Mouse (Mus musculus): ENCODE measurements at regions not wholly inside any gene's neighbourhood (a gene's known extent, or its start where the extent isn't known, plus 50 kb on each side); places are given as distances from the start of the nearest gene placed in this dataset.

DNA sequence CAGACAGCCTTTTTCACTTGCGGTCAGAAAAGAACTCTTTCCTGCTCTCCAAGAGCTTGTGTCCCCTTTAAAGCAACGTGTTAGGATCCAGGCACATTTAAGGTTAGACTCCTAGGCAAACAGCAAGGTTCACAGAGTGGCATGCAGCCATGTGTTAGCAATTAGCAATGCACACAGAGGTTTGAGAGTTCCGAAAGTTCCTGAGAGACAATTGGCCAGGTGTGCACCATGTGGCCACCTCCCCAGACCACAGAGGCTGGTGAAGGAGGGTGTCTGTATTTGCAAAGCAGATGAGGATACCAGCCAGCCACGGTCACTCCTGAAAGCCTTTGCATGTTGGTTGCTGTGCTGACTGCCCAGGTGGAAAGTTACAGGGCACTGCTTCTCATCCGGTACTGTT is 240.6 kb downstream of the H2al1j start:
- no peak overlapping the region for H3K27ac ChIP-seq (ENCODE audit: low read length)
- WGBS (ENCODE audit: insufficient replicate concordance), result 57% methylated on average over 5 of the region's 5 CpGs
- H3K9me3 ChIP-seq (replicated peaks; ENCODE audit: control insufficient read depth, low read length), result no peaks in the 10 kb centered on the region
- no peak overlapping the region for H3K9ac ChIP-seq (ENCODE audit: low read depth, low read length)
- H3K4me3 ChIP-seq (ENCODE audit: low read depth, low read length), result no peak overlapping the region
- no peaks in the 10 kb centered on the region for H3K4me1 ChIP-seq (ENCODE audit: control insufficient read depth, low read depth, low read length)
- H3K4me2 ChIP-seq (ENCODE audit: low read depth, low read length), result no peak overlapping the region
- no peak for ATAC-seq (ENCODE audit: low read depth)
- no peaks in the 10 kb centered on the region for H3K27me3 ChIP-seq (ENCODE audit: control insufficient read depth, insufficient read depth, low read depth, low read length)
- H3K36me3 ChIP-seq (ENCODE audit: control insufficient read depth, insufficient read depth), result no peaks in the 10 kb centered on the region

DNA sequence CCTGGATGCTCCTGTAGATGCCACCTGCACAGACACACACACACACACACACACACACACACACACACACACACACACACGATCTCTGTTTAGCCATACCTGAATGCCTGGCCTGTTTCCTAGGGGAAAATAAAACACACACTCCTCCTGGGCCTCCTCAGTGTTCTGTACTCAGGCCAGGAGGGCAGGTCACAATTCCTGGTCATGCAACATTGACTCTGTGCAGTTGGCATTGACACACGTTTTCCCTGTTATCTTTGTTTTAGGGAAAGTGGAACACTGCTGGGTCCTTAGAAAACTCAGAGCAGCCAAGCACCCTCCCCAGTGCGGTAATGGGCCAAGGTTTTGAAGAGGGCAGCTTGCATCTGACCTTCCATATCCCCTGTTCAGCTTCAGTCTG is 246.7 kb downstream of the H2al1j start:
- H3K9me3 ChIP-seq (replicated peaks; ENCODE audit: control insufficient read depth, low read length), result no peaks in the 10 kb centered on the region
- no peak for ATAC-seq (ENCODE audit: low read depth)
- WGBS (ENCODE audit: insufficient replicate concordance), result 51% methylated on average over 3 of the region's 3 CpGs

DNA sequence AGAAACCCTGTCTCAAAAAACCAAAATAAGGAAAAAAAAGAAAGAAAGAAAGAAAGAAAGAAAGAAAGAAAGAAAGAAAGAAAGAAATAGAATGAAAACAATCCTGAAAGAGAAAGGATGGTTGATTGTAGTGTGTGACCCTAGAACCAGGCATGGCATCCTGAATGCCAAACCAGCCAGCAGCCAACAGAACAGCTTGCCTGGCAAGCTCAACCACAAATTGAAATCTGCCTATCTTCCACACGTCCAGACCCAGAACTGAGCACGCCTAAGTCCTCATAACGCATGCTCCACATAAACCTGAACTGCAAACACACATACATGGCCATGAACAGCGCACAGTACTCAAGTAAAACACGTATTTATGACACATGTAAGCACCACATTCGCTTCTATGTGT is 247.9 kb downstream of the H2al1j start:
- no peak overlapping the region for H3K9ac ChIP-seq (ENCODE audit: low read depth, low read length)
- no peaks in the 10 kb centered on the region for H3K27me3 ChIP-seq (ENCODE audit: control insufficient read depth, insufficient read depth, low read depth, low read length)
- H3K4me2 ChIP-seq (ENCODE audit: low read depth, low read length), result no peak overlapping the region
- H3K36me3 ChIP-seq (ENCODE audit: control insufficient read depth, insufficient read depth), result no peaks in the 10 kb centered on the region
- H3K27ac ChIP-seq (ENCODE audit: low read length), result no peak overlapping the region
- WGBS (ENCODE audit: insufficient replicate concordance), result 62% methylated on average over 6 of the region's 6 CpGs
- H3K9me3 ChIP-seq (replicated peaks; ENCODE audit: control insufficient read depth, low read length), result no peaks in the 10 kb centered on the region
- no peak for ATAC-seq (ENCODE audit: low read depth)
- no peak overlapping the region for H3K4me3 ChIP-seq (ENCODE audit: low read depth, low read length)
- no peaks in the 10 kb centered on the region for H3K4me1 ChIP-seq (ENCODE audit: control insufficient read depth, low read depth, low read length)

More for the DNA sequence above, 246.7 kb downstream of the H2al1j start:
- no peak overlapping the region for H3K4me3 ChIP-seq (ENCODE audit: low read depth, low read length)
- no peaks in the 10 kb centered on the region for H3K27me3 ChIP-seq (ENCODE audit: control insufficient read depth, insufficient read depth, low read depth, low read length)
- H3K4me2 ChIP-seq (ENCODE audit: low read depth, low read length), result no peak overlapping the region
- H3K27ac ChIP-seq (ENCODE audit: low read length), result no peak overlapping the region
- H3K4me1 ChIP-seq (ENCODE audit: control insufficient read depth, low read depth, low read length), result no peaks in the 10 kb centered on the region
- H3K36me3 ChIP-seq (ENCODE audit: control insufficient read depth, insufficient read depth), result no peaks in the 10 kb centered on the region
- no peak overlapping the region for H3K9ac ChIP-seq (ENCODE audit: low read depth, low read length)

DNA sequence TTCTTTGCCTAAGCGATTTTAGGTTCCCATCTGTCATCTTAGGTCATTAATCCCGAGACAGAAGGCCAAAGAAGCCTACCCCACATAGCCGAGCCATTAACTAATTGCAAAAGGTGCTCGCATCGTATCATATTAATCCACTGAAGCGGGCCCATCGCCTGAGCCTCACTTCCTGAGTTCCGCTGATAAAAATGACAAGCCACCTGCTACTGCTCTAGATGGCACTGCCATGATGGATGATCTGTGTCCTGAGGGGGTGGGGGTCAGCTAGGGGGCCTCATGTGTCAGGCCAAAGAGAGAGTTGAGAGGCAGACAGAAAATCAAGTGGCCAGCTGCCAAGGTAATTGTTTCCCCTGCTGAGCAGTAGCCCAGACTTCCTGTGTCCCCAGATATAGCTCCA is 248.7 kb downstream of the H2al1j start:
- no peaks in the 10 kb centered on the region for H3K9me3 ChIP-seq (replicated peaks; ENCODE audit: control insufficient read depth, low read length)
- H3K36me3 ChIP-seq (ENCODE audit: control insufficient read depth, insufficient read depth), result no peaks in the 10 kb centered on the region
- ATAC-seq (ENCODE audit: low read depth), result no peak
- no peak overlapping the region for H3K27ac ChIP-seq (ENCODE audit: low read length)
- H3K4me1 ChIP-seq (ENCODE audit: control insufficient read depth, low read depth, low read length), result no peaks in the 10 kb centered on the region
- H3K9ac ChIP-seq (ENCODE audit: low read depth, low read length), result no peak overlapping the region
- H3K27me3 ChIP-seq (ENCODE audit: control insufficient read depth, insufficient read depth, low read depth, low read length), result no peaks in the 10 kb centered on the region
- no peak overlapping the region for H3K4me3 ChIP-seq (ENCODE audit: low read depth, low read length)
- 60% methylated on average over 8 of the region's 8 CpGs for WGBS (ENCODE audit: insufficient replicate concordance)
- H3K4me2 ChIP-seq (ENCODE audit: low read depth, low read length), result no peak overlapping the region

DNA sequence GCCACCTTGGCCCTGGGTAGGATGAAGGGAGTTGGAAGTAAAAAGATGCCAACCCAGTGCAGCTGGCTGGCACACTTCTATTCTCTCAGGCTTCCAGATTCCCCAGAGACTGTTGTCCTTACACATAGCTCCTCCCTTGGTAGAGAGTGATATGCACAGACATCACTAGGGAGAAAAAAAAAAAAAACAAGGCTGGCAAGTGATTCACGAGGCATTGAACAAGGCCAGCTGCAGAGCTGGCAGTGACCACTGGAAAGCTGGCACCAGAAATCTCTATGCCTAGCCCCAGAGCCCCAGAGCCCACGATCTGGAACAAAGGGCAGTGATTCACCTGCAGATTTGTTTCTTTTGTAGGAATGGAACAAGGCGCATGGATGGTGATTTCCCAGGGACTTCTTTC is 249.7 kb downstream of the H2al1j start:
- H3K4me1 ChIP-seq (ENCODE audit: control insufficient read depth, low read depth, low read length), result no peaks in the 10 kb centered on the region
- WGBS (ENCODE audit: insufficient replicate concordance), result 59% methylated on average over 3 of the region's 3 CpGs
- H3K4me2 ChIP-seq (ENCODE audit: low read depth, low read length), result no peak overlapping the region
- no peak overlapping the region for H3K9ac ChIP-seq (ENCODE audit: low read depth, low read length)
- no peaks in the 10 kb centered on the region for H3K36me3 ChIP-seq (ENCODE audit: control insufficient read depth, insufficient read depth)
- H3K9me3 ChIP-seq (replicated peaks; ENCODE audit: control insufficient read depth, low read length), result no peaks in the 10 kb centered on the region
- no peak overlapping the region for H3K4me3 ChIP-seq (ENCODE audit: low read depth, low read length)
- no peak for ATAC-seq (ENCODE audit: low read depth)
- no peak overlapping the region for H3K27ac ChIP-seq (ENCODE audit: low read length)
- no peaks in the 10 kb centered on the region for H3K27me3 ChIP-seq (ENCODE audit: control insufficient read depth, insufficient read depth, low read depth, low read length)

DNA sequence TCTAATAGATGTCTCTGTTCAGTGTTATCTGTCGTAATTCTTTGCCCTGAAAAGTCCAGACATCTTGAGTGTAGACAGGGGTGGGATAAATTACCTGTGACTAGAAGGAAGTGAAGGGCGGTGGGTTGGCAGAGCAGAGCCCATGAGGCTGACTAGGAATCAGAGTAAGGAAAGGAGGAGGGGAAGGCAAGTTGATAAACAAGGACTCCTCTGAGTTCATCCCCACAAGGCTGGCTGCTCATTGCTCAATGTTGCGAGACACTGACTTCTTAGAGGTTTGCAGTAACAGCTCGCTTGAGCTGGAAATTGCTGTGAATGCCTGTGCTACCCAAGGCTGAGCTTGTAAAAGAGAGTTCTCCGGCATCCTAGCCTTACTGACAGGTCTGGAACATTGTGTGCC is 257.7 kb downstream of the H2al1j start:
- WGBS (ENCODE audit: insufficient replicate concordance), result 61% methylated on average over 5 of the region's 5 CpGs

DNA sequence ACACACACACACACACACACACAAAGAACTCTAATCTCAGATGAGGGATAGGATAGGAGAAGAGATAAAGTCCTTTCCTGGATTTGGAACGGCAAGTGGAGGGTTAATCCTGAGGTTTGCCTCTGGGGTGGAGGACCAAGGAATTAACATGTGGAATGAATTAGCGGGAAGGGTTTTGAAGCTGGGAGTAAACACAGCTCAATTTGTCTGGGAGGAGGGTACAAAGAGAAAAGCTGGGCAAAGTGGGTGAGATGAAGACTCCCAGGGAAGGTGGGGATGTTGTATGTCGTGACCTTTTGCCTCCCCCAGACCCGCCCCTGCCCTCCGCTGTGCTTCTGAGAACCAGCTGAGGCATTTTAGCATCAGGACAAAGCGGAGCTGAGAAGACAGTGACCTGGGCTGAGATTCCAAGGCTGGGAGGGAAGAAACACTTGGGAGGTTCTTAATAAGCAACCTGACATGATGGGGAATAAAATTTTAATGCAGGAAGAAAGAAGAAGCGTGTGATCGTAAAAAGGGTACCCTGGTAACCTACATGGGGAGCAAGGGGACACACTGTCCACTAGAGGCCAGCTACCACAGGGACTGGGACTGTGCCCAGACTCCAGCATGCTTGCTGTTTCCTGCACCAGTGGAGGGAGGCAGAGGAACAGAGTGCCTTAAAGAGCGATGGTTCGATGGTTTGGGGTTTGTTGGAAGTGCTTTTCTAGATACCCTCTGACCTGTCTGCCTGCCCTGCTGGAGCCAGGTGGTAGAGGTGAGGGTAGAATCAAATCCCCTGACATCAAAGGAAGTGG is 264.0 kb downstream of the H2al1j start:
- Histone ChIP-seq H3K36me3 (ENCODE audit: control insufficient read depth, insufficient read depth) (no peaks in the 10 kb centered on the region), H3K27me3 (ENCODE audit: control insufficient read depth, insufficient read depth, low read depth, low read length) (no peaks in the 10 kb centered on the region; the same call in 1 of the 2 replicates), H3K4me3 (ENCODE audit: low read depth, low read length) (no peak overlapping the region), H3K4me1 (ENCODE audit: control insufficient read depth, low read depth, low read length) (no peaks in the 10 kb centered on the region), H3K4me2 (ENCODE audit: low read depth, low read length) (no peak overlapping the region), H3K9ac (ENCODE audit: low read depth, low read length) (no peak overlapping the region), H3K27ac (ENCODE audit: low read length) (no peak overlapping the region), H3K9me3 (replicated peaks; ENCODE audit: control insufficient read depth, low read length) (no peaks in the 10 kb centered on the region)
- ATAC-seq (ENCODE audit: low read depth), result no peak
- WGBS (ENCODE audit: insufficient replicate concordance), result 39% methylated on average over 10 of the region's 10 CpGs

More for the DNA sequence above, 257.7 kb downstream of the H2al1j start:
- ATAC-seq (ENCODE audit: low read depth), result no peak
- Histone ChIP-seq H3K9ac (ENCODE audit: low read depth, low read length) (no peak overlapping the region), H3K36me3 (ENCODE audit: control insufficient read depth, insufficient read depth) (no peaks in the 10 kb centered on the region), H3K9me3 (replicated peaks; ENCODE audit: control insufficient read depth, low read length) (no peaks in the 10 kb centered on the region), H3K4me2 (ENCODE audit: low read depth, low read length) (no peak overlapping the region), H3K27me3 (ENCODE audit: control insufficient read depth, insufficient read depth, low read depth, low read length) (no peaks in the 10 kb centered on the region), H3K4me1 (ENCODE audit: control insufficient read depth, low read depth, low read length) (no peaks in the 10 kb centered on the region), H3K4me3 (ENCODE audit: low read depth, low read length) (no peak overlapping the region), H3K27ac (ENCODE audit: low read length) (no peak overlapping the region)

DNA sequence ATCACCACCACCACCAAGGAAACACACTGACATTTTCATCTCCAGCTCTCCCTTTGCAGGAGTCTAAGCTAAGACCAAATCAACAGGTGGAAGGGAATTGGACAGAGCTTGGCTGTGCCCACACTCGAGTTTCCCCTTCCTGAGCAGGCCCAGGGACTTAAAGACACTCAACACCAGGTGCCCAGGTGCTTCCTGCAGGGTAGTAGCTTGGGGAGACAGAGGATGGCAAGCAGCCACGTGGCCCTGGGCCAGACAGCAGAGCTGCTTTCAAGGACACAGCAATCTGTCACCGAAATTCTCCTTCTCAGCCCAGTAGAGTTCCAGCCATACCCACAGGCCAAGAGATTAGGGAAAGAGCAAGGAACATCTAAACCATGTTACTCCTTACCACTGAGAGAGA is 266.9 kb downstream of the H2al1j start:
- no peak overlapping the region for H3K4me2 ChIP-seq (ENCODE audit: low read depth, low read length)
- no peak for ATAC-seq (ENCODE audit: low read depth)
- H3K36me3 ChIP-seq (ENCODE audit: control insufficient read depth, insufficient read depth), result no peaks in the 10 kb centered on the region
- H3K4me1 ChIP-seq (ENCODE audit: control insufficient read depth, low read depth, low read length), result no peaks in the 10 kb centered on the region
- WGBS (ENCODE audit: insufficient replicate concordance), result 26% methylated on average over 3 of the region's 3 CpGs
- H3K9me3 ChIP-seq (replicated peaks; ENCODE audit: control insufficient read depth, low read length), result no peaks in the 10 kb centered on the region
- no peaks in the 10 kb centered on the region; the same call in 1 of the 2 replicates for H3K27me3 ChIP-seq (ENCODE audit: control insufficient read depth, insufficient read depth, low read depth, low read length)
- H3K27ac ChIP-seq (ENCODE audit: low read length), result no peak overlapping the region
- no peak overlapping the region for H3K4me3 ChIP-seq (ENCODE audit: low read depth, low read length)
- no peak overlapping the region for H3K9ac ChIP-seq (ENCODE audit: low read depth, low read length)

DNA sequence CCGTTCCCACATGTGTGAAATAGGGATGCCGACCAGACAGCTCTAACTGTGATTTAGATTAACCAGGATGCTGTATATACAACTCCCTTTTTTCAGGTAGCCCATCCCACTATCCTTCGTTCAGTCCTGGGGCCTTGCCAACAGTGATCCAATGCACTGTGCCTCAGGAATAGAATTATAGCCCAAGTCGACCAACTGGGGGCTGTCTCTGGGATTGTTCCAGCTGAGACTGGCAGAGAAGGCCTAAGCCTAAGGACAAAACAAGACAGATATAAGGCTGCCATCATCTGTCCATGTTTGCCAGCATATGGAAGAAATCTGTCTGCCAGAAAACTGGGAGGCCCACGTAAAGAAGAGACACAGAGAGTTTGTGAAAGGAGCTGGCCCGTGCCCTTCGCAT is 269.9 kb downstream of the H2al1j start:
- no peaks in the 10 kb centered on the region for H3K4me1 ChIP-seq (ENCODE audit: control insufficient read depth, low read depth, low read length)
- H3K9me3 ChIP-seq (replicated peaks; ENCODE audit: control insufficient read depth, low read length), result no peaks in the 10 kb centered on the region
- WGBS (ENCODE audit: insufficient replicate concordance), result 69% methylated on average over 7 of the region's 7 CpGs
- no peak for ATAC-seq (ENCODE audit: low read depth)
- H3K36me3 ChIP-seq (ENCODE audit: control insufficient read depth, insufficient read depth), result no peaks in the 10 kb centered on the region
- H3K27me3 ChIP-seq (ENCODE audit: control insufficient read depth, insufficient read depth, low read depth, low read length), result no peaks in the 10 kb centered on the region; the same call in 1 of the 2 replicates
- no peak overlapping the region for H3K4me3 ChIP-seq (ENCODE audit: low read depth, low read length)
- H3K9ac ChIP-seq (ENCODE audit: low read depth, low read length), result no peak overlapping the region
- no peak overlapping the region for H3K4me2 ChIP-seq (ENCODE audit: low read depth, low read length)
- no peak overlapping the region for H3K27ac ChIP-seq (ENCODE audit: low read length)

Measured in liver, embryonic 16.5 days (tissue).